Mouse (Mus musculus) stomach, embryonic 14.5 days (tissue): ENCODE measurements around the gene Dnase1l3. TPM values are rescaled to one million over a fixed set of nuclear protein-coding genes. Genes with fewer than 3 reads are reported as not detected.

Experiments
- ATAC-seq: fragments of 200-750 bp; cut with Nextera tagmentation; 2 replicates; pipeline ENCODE4 v1.8.0; 2017; ENCODE audit warnings: low read depth, moderate TSS enrichment; ENCODE audit not compliant: insufficient number of reproducible peaks, insufficient read depth, low FRiP score
- H3K27ac ChIP-seq: fragments of 300-500 bp; sonication (generic); 2 replicates; pipeline ENCODE4 v1.5.1; 2014; ENCODE audit warnings: mild to moderate bottlenecking, low read length, moderate library complexity, mixed read lengths
- H3K27me3 ChIP-seq: fragments of 300-500 bp; sonication (generic); 2 replicates; pipeline ENCODE4 v1.6.1; 2014; ENCODE audit warnings: low read length, control low read depth, mixed read lengths; ENCODE audit not compliant: control insufficient read depth, insufficient read depth
- H3K36me3 ChIP-seq: fragments of 300-500 bp; sonication (generic); 2 replicates; pipeline ENCODE4 v1.6.1; 2014; ENCODE audit warnings: mild to moderate bottlenecking, control low read depth, low read length, moderate library complexity, mixed read lengths; ENCODE audit not compliant: control insufficient read depth, insufficient read depth
- H3K4me1 ChIP-seq: fragments of 300-500 bp; sonication (generic); 2 replicates; pipeline ENCODE4 v1.6.1; 2014; ENCODE audit warnings: low read length, control low read depth, mixed read lengths; ENCODE audit not compliant: control insufficient read depth, insufficient read depth
- H3K4me2 ChIP-seq: fragments of 300-500 bp; sonication (generic); replicated peaks from 2 replicates; pipeline ENCODE4 v1.6.1; 2014; ENCODE audit warnings: low read depth, low read length, control low read depth
- H3K4me3 ChIP-seq: fragments of 300-500 bp; sonication (generic); 2 replicates; pipeline ENCODE4 v1.5.1; 2014; ENCODE audit warnings: low read depth, low read length, control low read depth
- H3K9ac ChIP-seq: fragments of 300-500 bp; sonication (generic); replicated peaks from 2 replicates; pipeline ENCODE4 v1.6.1; 2014; ENCODE audit warnings: low read depth, mild to moderate bottlenecking, control low read depth, low read length, moderate library complexity, mixed read lengths
- H3K9me3 ChIP-seq: fragments of 300-500 bp; sonication (generic); 2 replicates; pipeline ENCODE4 v1.6.1; 2016; ENCODE audit warnings: low read depth, low read length, control low read depth; ENCODE audit not compliant: control insufficient read depth
- WGBS: fragments of 180-500 bp; shearing (Covaris S2); extraction: QIAGEN DNeasy Blood & Tissue Kit; methylation state at CpG from one replicate; pipeline ENCODE4 v1.1.7; 2014; 5-methylcytosine and 5-hydroxymethylcytosine counted together
- polyA plus RNA-seq: library from polyadenylated mRNA; unstranded; fragments of >200 nt; fragmentation: Nextera tagmentation; extraction: Ambion mirVana; gene quantifications from 2 replicates; pipeline ENCODE4 v1.2.1, GENCODE M21; 2014

The Dnase1l3 gene
- polyA plus RNA-seq, 1 experiment from 2014 or later, result 0.38 TPM

DNA sequence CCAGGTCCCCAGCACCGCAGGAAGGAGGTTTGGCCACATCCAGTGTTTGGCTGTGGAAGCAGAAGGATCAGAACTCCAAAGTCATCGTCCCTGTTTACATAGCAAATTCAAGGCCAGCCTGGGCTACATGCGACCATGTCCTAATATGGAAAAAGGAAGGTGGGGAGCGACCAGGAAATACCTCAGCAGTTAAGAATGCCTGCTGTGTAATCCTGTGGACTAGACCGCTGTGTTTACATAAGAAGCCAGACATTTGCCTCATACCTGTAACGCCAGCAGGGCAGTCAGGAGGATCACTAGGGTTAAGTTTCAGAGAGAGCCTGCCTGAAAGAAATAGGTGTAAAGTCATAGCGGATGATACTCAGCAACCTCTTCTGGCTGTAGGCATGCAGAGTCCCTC lies 31.2 kb downstream of the Dnase1l3 start:
- H3K4me1 ChIP-seq, result peaks cover 8% of the 10 kb centered on the region; the same call in 1 of the 2 replicates
- no peaks in the 10 kb centered on the region for H3K9me3 ChIP-seq
- no peaks in the 10 kb centered on the region for H3K36me3 ChIP-seq
- no peak overlapping the region for H3K9ac ChIP-seq
- H3K27me3 ChIP-seq, result no peaks in the 10 kb centered on the region
- no peak overlapping the region for H3K4me2 ChIP-seq
- no peak overlapping the region for H3K4me3 ChIP-seq
- ATAC-seq, result peak; percentile 20; the same call in 1 of the 2 replicates
- WGBS, result 47% methylated on average over 7 of the region's 7 CpGs
- H3K27ac ChIP-seq, result no peak overlapping the region

DNA sequence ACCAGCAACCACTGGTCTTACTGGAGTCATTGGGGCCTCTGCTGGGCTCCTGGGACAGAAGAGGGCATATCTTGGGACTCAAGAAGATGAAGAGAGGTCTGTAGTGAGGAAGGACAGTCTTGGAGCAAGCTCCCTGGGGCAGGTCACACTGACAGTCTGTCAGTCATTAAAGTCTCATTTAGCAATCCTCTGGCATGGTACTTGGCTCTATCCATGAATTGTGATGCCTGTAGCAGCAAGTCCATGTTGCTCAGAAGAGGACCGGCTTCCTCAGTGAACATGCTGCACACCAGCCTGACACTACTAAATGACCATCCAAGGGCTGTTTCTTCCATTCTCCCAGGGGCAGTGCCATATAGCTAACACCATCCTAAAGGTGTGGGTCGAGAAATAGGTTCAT lies 31.7 kb downstream of the Dnase1l3 start:
- 86% methylated on average over 2 of the region's 2 CpGs for WGBS
- H3K4me1 ChIP-seq, result peaks cover 8% of the 10 kb centered on the region; the same call in 1 of the 2 replicates
- H3K27ac ChIP-seq, result no peak overlapping the region
- H3K9ac ChIP-seq, result no peak overlapping the region
- no peak overlapping the region for H3K4me2 ChIP-seq
- no peaks in the 10 kb centered on the region for H3K36me3 ChIP-seq
- no peaks in the 10 kb centered on the region for H3K27me3 ChIP-seq
- no peak overlapping the region for H3K4me3 ChIP-seq
- ATAC-seq, result no peak
- H3K9me3 ChIP-seq, result no peaks in the 10 kb centered on the region

DNA sequence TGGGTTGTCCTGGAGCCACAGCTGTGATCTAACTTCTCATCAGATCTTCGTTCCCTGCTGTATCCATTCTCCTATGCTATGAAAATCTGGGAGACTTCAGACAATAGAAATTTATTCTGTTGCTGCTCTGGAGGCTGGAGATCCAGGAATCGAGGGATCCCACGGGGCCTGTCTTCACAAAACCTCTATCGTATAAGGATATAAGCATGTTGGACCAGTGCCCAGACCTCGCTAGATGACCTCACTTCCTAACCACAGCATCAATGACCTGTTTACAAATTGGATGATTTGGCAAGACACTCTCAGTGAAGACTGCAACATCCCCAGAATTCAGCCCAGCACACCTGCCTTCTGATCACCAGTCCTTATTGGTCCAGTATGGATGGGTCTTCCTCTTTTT lies 32.7 kb downstream of the Dnase1l3 start:
- Histone ChIP-seq H3K9ac (no peak overlapping the region), H3K9me3 (no peaks in the 10 kb centered on the region), H3K27me3 (no peaks in the 10 kb centered on the region), H3K4me1 (peaks cover 13% of the 10 kb centered on the region; the same call in 1 of the 2 replicates), H3K4me2 (no peak overlapping the region), H3K4me3 (no peak overlapping the region), H3K36me3 (no peaks in the 10 kb centered on the region), H3K27ac (no peak overlapping the region)
- no peak for ATAC-seq
- 45% methylated on average over 5 of the region's 5 CpGs for WGBS

DNA sequence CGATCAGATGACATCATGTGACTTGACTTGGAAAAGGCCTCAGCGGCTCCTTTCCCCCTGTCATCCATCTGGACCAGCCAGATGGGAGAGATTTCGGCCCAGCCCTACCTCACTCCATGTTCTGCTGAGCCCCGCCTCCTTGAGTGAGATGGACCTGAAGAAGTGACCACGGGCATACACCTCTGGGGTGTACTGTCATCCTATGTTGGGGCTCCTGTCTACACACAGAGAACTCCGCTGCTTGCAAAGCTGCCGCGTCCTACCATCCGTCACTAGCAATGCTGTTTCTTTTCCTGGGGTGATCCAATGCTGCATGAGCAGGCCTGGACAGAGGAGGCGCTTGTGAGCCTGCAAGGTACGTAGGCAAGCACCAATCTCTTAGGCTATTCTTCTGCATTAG lies 33.8 kb downstream of the Dnase1l3 start:
- Histone ChIP-seq H3K27me3 (no peaks in the 10 kb centered on the region), H3K9ac (no peak overlapping the region), H3K4me2 (no peak overlapping the region), H3K4me1 (peaks cover 13% of the 10 kb centered on the region; the same call in 1 of the 2 replicates), H3K27ac (no peak overlapping the region), H3K4me3 (no peak overlapping the region), H3K36me3 (no peaks in the 10 kb centered on the region), H3K9me3 (no peaks in the 10 kb centered on the region)
- ATAC-seq, result no peak
- WGBS, result 61% methylated on average over 11 of the region's 11 CpGs

DNA sequence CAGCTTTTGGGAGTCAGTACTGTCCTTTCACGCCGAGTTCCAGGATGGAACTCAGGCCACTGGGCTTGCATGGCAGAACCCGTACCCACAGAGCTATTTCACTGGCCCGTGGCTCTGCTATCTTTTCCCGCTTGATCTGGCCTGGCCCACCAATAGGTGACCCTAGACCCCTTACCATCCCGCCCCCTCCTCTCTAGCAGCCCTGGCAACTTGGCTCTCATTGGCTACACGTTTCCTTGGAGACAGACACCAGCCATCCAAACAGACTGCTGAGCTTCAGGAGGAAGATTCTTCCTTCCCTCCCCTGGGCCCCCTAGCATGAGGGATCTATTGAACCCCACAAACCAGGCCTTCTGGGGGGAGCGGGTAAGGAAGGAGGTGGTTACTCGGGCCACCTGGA lies 37.3 kb downstream of the Dnase1l3 start, which contains the start of gene Gm45521:
TSS of gene Gm45521 (plus strand) at position 240 of the 400 bp plus-strand sequence.
- no peak within 1 kb of the TSS for H3K27ac ChIP-seq
- no peak for ATAC-seq
- 49% methylated on average over 9 of the region's 9 CpGs for WGBS

DNA sequence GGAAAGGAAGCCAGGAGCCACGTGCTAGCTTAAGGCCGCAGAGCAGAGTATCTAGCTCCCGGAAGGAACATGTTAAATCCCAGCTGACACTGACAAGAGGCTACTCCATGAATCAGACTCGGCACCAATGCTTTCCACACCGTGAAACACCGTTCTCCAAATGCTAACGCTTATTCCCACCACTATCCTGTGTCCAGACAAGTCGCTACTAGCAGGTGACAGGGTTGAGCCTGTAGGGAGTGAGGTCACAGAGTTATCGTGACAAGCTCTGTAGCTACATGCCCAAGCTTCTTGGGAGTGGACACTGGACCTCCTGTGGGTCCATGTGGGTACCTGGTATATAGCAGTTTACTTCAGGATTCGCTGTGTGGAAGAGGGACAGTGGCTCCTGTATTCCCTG lies 37.9 kb downstream of the Dnase1l3 start:
- no peaks in the 10 kb centered on the region; the same call in 1 of the 2 replicates for H3K36me3 ChIP-seq
- WGBS, result 56% methylated on average over 10 of the region's 10 CpGs
- H3K27me3 ChIP-seq, result no peaks in the 10 kb centered on the region
- H3K4me3 ChIP-seq, result no peak overlapping the region
- H3K9me3 ChIP-seq, result no peaks in the 10 kb centered on the region
- ATAC-seq, result no peak
- H3K9ac ChIP-seq, result no peak overlapping the region
- no peak overlapping the region for H3K4me2 ChIP-seq
- H3K4me1 ChIP-seq, result peaks cover 19% of the 10 kb centered on the region; the same call in 1 of the 2 replicates
- no peak overlapping the region for H3K27ac ChIP-seq

More for the DNA sequence above, 37.3 kb downstream of the Dnase1l3 start, which contains the start of gene Gm45521:
- H3K27me3 ChIP-seq, result no peaks in the 10 kb centered on the region
- H3K9me3 ChIP-seq, result no peaks in the 10 kb centered on the region
- no peaks in the 10 kb centered on the region for H3K36me3 ChIP-seq
- H3K9ac ChIP-seq, result no peak within 1 kb of the TSS
- no peak within 1 kb of the TSS for H3K4me2 ChIP-seq
- H3K4me1 ChIP-seq, result peaks cover 23% of the 10 kb centered on the region; the same call in 1 of the 2 replicates
- no peak within 1 kb of the TSS for H3K4me3 ChIP-seq

DNA sequence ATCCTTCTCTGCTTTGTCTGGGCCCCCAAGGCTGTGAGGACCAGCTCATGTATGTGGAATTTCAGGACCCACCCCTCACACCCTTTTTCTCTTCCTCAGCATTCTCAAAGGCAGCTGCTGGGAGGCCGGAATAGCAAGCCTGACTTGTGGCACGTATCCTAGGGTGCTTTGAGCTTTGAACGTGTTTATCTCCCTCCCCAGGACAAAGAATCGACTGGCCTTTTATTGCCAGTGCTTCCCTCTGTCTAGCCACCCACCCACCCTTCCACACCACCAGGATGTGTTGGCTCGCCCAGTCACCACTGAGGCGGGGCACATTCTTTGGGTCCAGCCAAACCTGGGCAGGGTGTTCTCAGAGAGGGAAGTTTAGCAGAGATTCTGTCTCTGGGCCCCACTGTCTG lies 40.3 kb downstream of the Dnase1l3 start:
- Histone ChIP-seq H3K27ac (peak overlapping the region; percentile 85), H3K27me3 (no peaks in the 10 kb centered on the region), H3K4me2 (no peak overlapping the region), H3K36me3 (peaks cover 18% of the 10 kb centered on the region), H3K9me3 (no peaks in the 10 kb centered on the region), H3K9ac (no peak overlapping the region), H3K4me3 (no peak overlapping the region), H3K4me1 (peaks cover 16% of the 10 kb centered on the region; the same call in 1 of the 2 replicates)
- ATAC-seq, result peak; percentile 63
- WGBS, result 37% methylated on average over 6 of the region's 6 CpGs

DNA sequence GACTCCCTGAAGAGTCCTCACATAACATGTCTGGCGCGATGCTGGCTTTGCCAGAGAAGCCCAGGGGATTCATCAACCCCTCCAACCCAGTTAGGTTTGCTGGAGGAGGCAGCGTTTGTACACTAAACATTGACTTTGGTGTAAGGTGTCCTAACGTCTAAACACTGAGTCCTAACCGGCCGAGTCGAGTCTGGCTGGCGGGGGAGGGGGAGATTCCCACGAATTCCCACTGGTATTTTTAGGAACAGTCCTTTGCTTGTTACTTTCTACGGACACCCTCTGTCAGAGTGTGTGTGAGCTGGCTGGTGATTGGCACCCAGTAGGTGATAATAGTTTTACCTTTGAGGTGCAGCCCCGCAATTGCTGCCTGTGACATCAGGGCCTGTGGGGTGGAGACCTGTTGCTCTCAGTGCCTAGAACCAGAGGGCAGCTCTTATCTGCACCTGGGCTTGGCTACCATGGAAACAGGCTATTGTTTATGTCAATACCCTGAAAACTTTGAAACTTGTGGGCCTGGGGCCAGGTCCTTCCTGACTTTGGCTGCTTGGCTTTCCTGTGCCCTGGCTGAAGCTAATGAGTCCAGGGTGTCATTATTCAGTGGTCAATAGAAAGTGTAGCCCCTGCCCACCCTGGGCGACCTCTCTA lies 41.6 kb downstream of the Dnase1l3 start:
- ATAC-seq, result peak; percentile 81
- 11% methylated on average over 12 of the region's 12 CpGs for WGBS
- H3K9ac ChIP-seq, result no peak overlapping the region
- no peak overlapping the region for H3K4me2 ChIP-seq
- no peak overlapping the region for H3K4me3 ChIP-seq
- H3K36me3 ChIP-seq, result peaks cover 25% of the 10 kb centered on the region
- no peaks in the 10 kb centered on the region for H3K9me3 ChIP-seq
- peaks cover 16% of the 10 kb centered on the region; the same call in 1 of the 2 replicates for H3K4me1 ChIP-seq
- H3K27ac ChIP-seq, result peak overlapping the region; percentile 85
- no peaks in the 10 kb centered on the region for H3K27me3 ChIP-seq
